Comparison of ENCODE assay signal across 8 mouse cellular contexts in the genomic region with DNA sequence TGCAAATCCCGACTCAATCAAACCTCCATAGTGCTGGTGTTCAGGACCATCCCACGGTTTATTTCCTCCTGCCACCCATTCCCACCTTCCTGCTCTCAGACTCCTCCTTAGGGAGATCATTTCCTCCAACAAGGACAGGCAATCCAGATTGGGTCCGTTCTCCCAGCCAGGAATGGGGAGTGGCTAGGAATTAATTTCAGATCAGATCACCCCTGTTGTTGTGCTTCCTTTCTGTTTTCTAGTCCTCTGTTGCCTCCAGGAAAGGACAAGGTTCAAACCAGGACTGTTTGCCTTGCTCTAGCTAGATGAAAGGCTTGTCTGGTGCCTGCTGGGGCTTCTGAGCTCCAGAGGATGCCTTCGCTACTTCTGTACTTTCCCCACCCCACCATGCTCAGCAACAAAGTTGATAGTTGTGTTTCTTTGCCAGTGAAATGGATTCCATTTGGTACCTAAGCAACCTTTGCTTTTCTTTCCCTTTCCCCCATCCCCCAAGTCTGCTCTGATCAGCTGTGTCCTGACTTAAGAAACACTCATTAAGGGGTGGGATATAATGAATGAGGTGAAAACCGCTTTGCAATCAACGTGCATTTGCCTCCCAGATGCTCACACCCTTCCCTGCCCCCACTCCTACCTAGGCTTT. TPM values are rescaled to one million over a fixed set of nuclear protein-coding genes. Genes with fewer than 3 reads are reported as not detected.
DNase-seq lines count a peak whose midpoint lies in the region; ATAC-seq and TF ChIP-seq lines count a peak whose summit lies in the region.

No protein-coding gene starts in this region.

- no peak for ATAC-seq in embryonic facial prominence, embryonic 12.5 days (ENCODE audit: insufficient number of reproducible peaks, insufficient read depth, low FRiP score, low TSS enrichment)
- no peak for ATAC-seq in neural tube, embryonic 12.5 days (ENCODE audit: low FRiP score, low read depth)
- ATAC-seq in hindbrain, embryonic 14.5 days (ENCODE audit: low FRiP score) = no peak
- no peak for ATAC-seq in liver, embryonic 12.5 days
- no peak for ATAC-seq in activated CD4-positive, CD25-positive, alpha-beta regulatory T cell, adult 4 months

- peaks cover 14% of the 10 kb centered on the region; the same call in 1 of the 2 replicates for H3K4me1 ChIP-seq in embryonic facial prominence, embryonic 12.5 days
- peaks cover 55% of the 10 kb centered on the region for H3K4me1 ChIP-seq in embryonic facial prominence, embryonic 10.5 days
- peaks cover 36% of the 10 kb centered on the region for H3K4me1 ChIP-seq in neural tube, embryonic 12.5 days
- peaks cover 30% of the 10 kb centered on the region for H3K4me1 ChIP-seq in hindbrain, embryonic 14.5 days (replicated peaks; ENCODE audit: control insufficient read depth, insufficient read depth, low read length)
- peaks cover 22% of the 10 kb centered on the region for H3K4me1 ChIP-seq in small intestine, adult 2 months (ENCODE audit: control insufficient read depth, insufficient read depth, insufficient read length, low read length)
- H3K4me1 ChIP-seq in liver, embryonic 12.5 days = peaks cover 33% of the 10 kb centered on the region

- WGBS in embryonic facial prominence, embryonic 12.5 days = 60% methylated on average over 6 of the region's 6 CpGs
- 61% methylated on average over 6 of the region's 6 CpGs for WGBS in embryonic facial prominence, embryonic 10.5 days
- 55% methylated on average over 6 of the region's 6 CpGs for WGBS in neural tube, embryonic 12.5 days
- 32% methylated on average over 6 of the region's 6 CpGs for WGBS in hindbrain, embryonic 14.5 days
- 27% methylated on average over 6 of the region's 6 CpGs for WGBS in small intestine, adult 2 months
- WGBS in liver, embryonic 12.5 days (ENCODE audit: insufficient replicate concordance) = 36% methylated on average over 6 of the region's 6 CpGs

- no peaks in the 10 kb centered on the region for H3K9me3 ChIP-seq in embryonic facial prominence, embryonic 12.5 days
- no peaks in the 10 kb centered on the region for H3K9me3 ChIP-seq in embryonic facial prominence, embryonic 10.5 days
- no peaks in the 10 kb centered on the region for H3K9me3 ChIP-seq in neural tube, embryonic 12.5 days
- H3K9me3 ChIP-seq in hindbrain, embryonic 14.5 days (ENCODE audit: control insufficient read depth, low read length) = no peaks in the 10 kb centered on the region
- H3K9me3 ChIP-seq in liver, embryonic 12.5 days (replicated peaks) = no peaks in the 10 kb centered on the region

- TF ChIP-seq CTCF in small intestine, adult 2 months (IDR thresholded peaks at IDR 0.05; ENCODE audit: extremely low read depth, insufficient read length, insufficient replicate concordance, low read depth, low read length) = no peak

- DNase-seq in embryonic facial prominence, embryonic 10.5 days (ENCODE audit: low spot score) = no peak
- no peak for DNase-seq in neural tube, embryonic 10.5 days (ENCODE audit: extremely low spot score, low spot score)
- peak; percentile 37 for DNase-seq in hindbrain, embryonic 14.5 days (ENCODE audit: low spot score)

- H3K27ac ChIP-seq in embryonic facial prominence, embryonic 12.5 days = 0 out of 2 replicates have a peak overlapping the region, but pooled peaks have one; percentile 25
- no peak overlapping the region for H3K27ac ChIP-seq in embryonic facial prominence, embryonic 10.5 days (replicated peaks)
- H3K27ac ChIP-seq in neural tube, embryonic 12.5 days = 0 out of 2 replicates have a peak overlapping the region, but pooled peaks have one; percentile 20
- H3K27ac ChIP-seq in hindbrain, embryonic 14.5 days = peak overlapping the region; percentile 66
- H3K27ac ChIP-seq in small intestine, adult 2 months (ENCODE audit: insufficient read depth, low read depth, low read length) = peak overlapping the region; percentile 69
- no peak overlapping the region for H3K27ac ChIP-seq in liver, embryonic 12.5 days

- H3K27me3 ChIP-seq in embryonic facial prominence, embryonic 12.5 days = no peaks in the 10 kb centered on the region
- H3K27me3 ChIP-seq in embryonic facial prominence, embryonic 10.5 days (replicated peaks; ENCODE audit: low read depth, poor library complexity, severe bottlenecking) = peaks cover 26% of the 10 kb centered on the region
- peaks cover 3% of the 10 kb centered on the region; the same call in 1 of the 2 replicates for H3K27me3 ChIP-seq in neural tube, embryonic 12.5 days (replicated peaks)
- H3K27me3 ChIP-seq in hindbrain, embryonic 14.5 days (ENCODE audit: control insufficient read depth, insufficient read depth, low read length) = peaks cover 4% of the 10 kb centered on the region; the same call in 1 of the 2 replicates
- no peaks in the 10 kb centered on the region for H3K27me3 ChIP-seq in small intestine, adult 2 months (ENCODE audit: control insufficient read depth, insufficient read depth, low read length)
- peaks cover 63% of the 10 kb centered on the region for H3K27me3 ChIP-seq in liver, embryonic 12.5 days (replicated peaks)

- H3K9ac ChIP-seq in embryonic facial prominence, embryonic 12.5 days = no peak overlapping the region
- no peak overlapping the region for H3K9ac ChIP-seq in neural tube, embryonic 12.5 days
- peak overlapping the region; percentile 100; the same call in 1 of the 2 replicates for H3K9ac ChIP-seq in hindbrain, embryonic 14.5 days
- no peak overlapping the region for H3K9ac ChIP-seq in liver, embryonic 12.5 days

- H3K4me2 ChIP-seq in embryonic facial prominence, embryonic 12.5 days (replicated peaks) = no peak overlapping the region
- peak overlapping the region; percentile 87 for H3K4me2 ChIP-seq in neural tube, embryonic 12.5 days (replicated peaks)
- H3K4me2 ChIP-seq in hindbrain, embryonic 14.5 days (replicated peaks) = peak overlapping the region; percentile 95
- H3K4me2 ChIP-seq in liver, embryonic 12.5 days = no peak overlapping the region

- H3K36me3 ChIP-seq in embryonic facial prominence, embryonic 12.5 days = no peaks in the 10 kb centered on the region
- H3K36me3 ChIP-seq in embryonic facial prominence, embryonic 10.5 days (replicated peaks) = no peaks in the 10 kb centered on the region; the same call in 1 of the 2 replicates
- H3K36me3 ChIP-seq in neural tube, embryonic 12.5 days = no peaks in the 10 kb centered on the region
- H3K36me3 ChIP-seq in hindbrain, embryonic 14.5 days (replicated peaks; ENCODE audit: control insufficient read depth, insufficient read depth) = peaks cover 15% of the 10 kb centered on the region
- peaks cover 5% of the 10 kb centered on the region; the same call in 1 of the 2 replicates for H3K36me3 ChIP-seq in small intestine, adult 2 months (ENCODE audit: control insufficient read depth, insufficient read depth, low read length)
- H3K36me3 ChIP-seq in liver, embryonic 12.5 days = no peaks in the 10 kb centered on the region

- no peak overlapping the region for H3K4me3 ChIP-seq in embryonic facial prominence, embryonic 12.5 days
- no peak overlapping the region for H3K4me3 ChIP-seq in embryonic facial prominence, embryonic 10.5 days
- H3K4me3 ChIP-seq in neural tube, embryonic 12.5 days = no peak overlapping the region
- H3K4me3 ChIP-seq in hindbrain, embryonic 14.5 days (replicated peaks; ENCODE audit: low read length) = peak overlapping the region; percentile 99
- no peak overlapping the region for H3K4me3 ChIP-seq in small intestine, adult 2 months (ENCODE audit: low read depth, low read length)
- H3K4me3 ChIP-seq in liver, embryonic 12.5 days = no peak overlapping the region

- no peak for TF ChIP-seq POLR2A in small intestine, adult 2 months (IDR thresholded peaks at IDR 0.05; ENCODE audit: low read depth, low read length)

RNA-seq across cellular contexts. Expression of a gene that starts 5.0 kb away (rescaled TPM):
- 53.9 and 59.2 TPM in 2 replicates for polyA plus RNA-seq in embryonic facial prominence, embryonic 12.5 days (2016; fragmentation: Nextera tagmentation; extraction: Ambion mirVana)
- 13.5 and 17.3 TPM in 2 replicates for polyA plus RNA-seq in embryonic facial prominence, embryonic 10.5 days (2016; fragmentation: Nextera tagmentation; extraction: Ambion mirVana)
- polyA plus RNA-seq in neural tube, embryonic 12.5 days (2016; fragmentation: Nextera tagmentation; extraction: Ambion mirVana) = 57.2 and 61.9 TPM in 2 replicates
- 64.5 and 65.5 TPM in 2 replicates for polyA plus RNA-seq in hindbrain, embryonic 14.5 days (2014; fragmentation: Nextera tagmentation; extraction: Ambion mirVana)
- polyA plus RNA-seq in small intestine, adult 2 months (2012; rRNA removed) = 17.5 and 30.5 TPM in 2 replicates
- 6.7 and 7.7 TPM in 2 replicates for polyA plus RNA-seq in liver, embryonic 12.5 days (2016; fragmentation: Nextera tagmentation; extraction: Ambion mirVana)
- 10 to 100 TPM in 1 of 2 experiments, 1 to 10 TPM in 1; 8.6 to 13.6 TPM for polyA plus RNA-seq in activated CD4-positive, CD25-positive, alpha-beta regulatory T cell, adult 4 months (2017; shearing (Covaris generic))

Comparison
In these comparisons a context has a peak if more than half of its experiments do, and no peak if none do; other contexts are left out.
1. H3K27ac ChIP-seq: peak in embryonic facial prominence, embryonic 12.5 days (single experiment), neural tube, embryonic 12.5 days (single experiment), hindbrain, embryonic 14.5 days (single experiment) and small intestine, adult 2 months (single experiment); none in embryonic facial prominence, embryonic 10.5 days (single experiment) and liver, embryonic 12.5 days (single experiment).
2. H3K4me2 ChIP-seq: peak in neural tube, embryonic 12.5 days (single experiment) and hindbrain, embryonic 14.5 days (single experiment); none in embryonic facial prominence, embryonic 12.5 days (single experiment) and liver, embryonic 12.5 days (single experiment).